Mouse (Mus musculus) E14TG2a.4 (cell line): Measurements from ENCODE around the gene Arhgef16.

ENCODE experiments used
- H3K27me3 ChIP-seq: 2 replicates; pipeline ENCODE4 v1.6.1; 2014; ENCODE audit warnings: low read length, control low read depth; ENCODE audit not compliant: insufficient read depth
- H3K36me3 ChIP-seq: 2 replicates; pipeline ENCODE4 v1.6.1; 2014; ENCODE audit warnings: low read length, control low read depth; ENCODE audit not compliant: insufficient read depth
- H3K4me1 ChIP-seq: replicated peaks from 2 replicates; pipeline ENCODE4 v1.6.1; 2014; ENCODE audit warnings: low read depth, low read length, control low read depth
- H3K4me3 ChIP-seq: replicated peaks from 2 replicates; pipeline ENCODE4 v1.5.1; 2014; ENCODE audit warnings: mild to moderate bottlenecking, low read length
- H3K9me3 ChIP-seq: 2 replicates; pipeline ENCODE4 v1.6.1; 2014; ENCODE audit warnings: low read length, control low read depth
- CTCF ChIP-seq: conservative IDR thresholded peaks from 2 replicates; pipeline ENCODE4 v1.5.1; 2014; ENCODE audit warnings: low read length
- NANOG ChIP-seq: IDR thresholded peaks from 2 replicates; pipeline ENCODE4 v1.6.1; 2014; ENCODE audit warnings: borderline replicate concordance, low read length, mixed read lengths
- POU5F1 ChIP-seq: IDR thresholded peaks from 2 replicates; pipeline ENCODE4 v1.6.1; 2014; ENCODE audit warnings: low read length, borderline replicate concordance

Arhgef16 gene

GRCm38 (mm10) chr4:154301466-154301881 lies at the start of gene Arhgef16:
TSS of gene Arhgef16 (minus strand) at chr4:154301676.
- Histone ChIP-seq H3K36me3 (no peaks in the 10 kb centered on the region), H3K9me3 (no peaks in the 10 kb centered on the region), H3K27me3 (peaks cover 31% of the 10 kb centered on the region), H3K4me1 (peaks cover 39% of the 10 kb centered on the region), H3K4me3 (peak within 1 kb of the TSS; percentile 83)
- TF ChIP-seq POU5F1: no peak
- TF ChIP-seq CTCF: peak; percentile 93

- H3K36me3 ChIP-seq: no peaks in the 10 kb centered on the region
- TF ChIP-seq CTCF: no peak
- TF ChIP-seq POU5F1: no peak
- peaks cover 37% of the 10 kb centered on the region for H3K27me3 ChIP-seq
- H3K4me1 ChIP-seq: peaks cover 31% of the 10 kb centered on the region
- H3K4me3 ChIP-seq: peak overlapping the region; percentile 35; the same call in 1 of the 2 replicates
- peaks cover 3% of the 10 kb centered on the region; the same call in 1 of the 2 replicates for H3K9me3 ChIP-seq
These were observed 46.8 kb upstream of the Arhgef16 start for GRCm38 (mm10) chr4:154348197-154348786.

- H3K27me3 ChIP-seq: peaks cover 50% of the 10 kb centered on the region
- H3K4me3 ChIP-seq: no peak overlapping the region; the same call in 1 of the 2 replicates
- peaks cover 30% of the 10 kb centered on the region for H3K4me1 ChIP-seq
- H3K9me3 ChIP-seq: peaks cover 8% of the 10 kb centered on the region; the same call in 1 of the 2 replicates
- no peaks in the 10 kb centered on the region for H3K36me3 ChIP-seq
- TF ChIP-seq NANOG: no peak
- no peak for TF ChIP-seq CTCF
- TF ChIP-seq POU5F1: no peak
These were observed 45.5 kb upstream of the Arhgef16 start for GRCm38 (mm10) chr4:154346731-154347522.

DNA sequence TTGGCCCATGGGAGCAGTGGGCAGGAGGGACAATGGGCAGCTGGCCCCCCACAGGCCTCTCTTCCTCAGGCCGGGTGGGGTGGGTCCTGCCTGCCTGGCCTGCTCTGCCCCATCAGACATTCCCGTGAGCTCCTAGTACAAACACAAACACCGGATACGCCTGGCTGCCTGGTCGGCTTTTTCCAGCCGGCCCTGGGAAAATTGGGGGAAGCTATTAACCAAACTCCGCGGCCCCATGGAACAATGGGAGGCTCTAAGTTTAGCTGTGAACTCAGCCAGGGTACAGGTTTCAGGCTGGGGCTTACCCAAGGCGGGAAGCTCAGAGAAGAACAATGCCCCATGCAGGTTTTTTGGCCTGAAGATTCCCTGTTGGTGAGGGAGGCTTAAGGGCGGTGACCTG lies 35.2 kb upstream of the Arhgef16 start:
- no peaks in the 10 kb centered on the region for H3K9me3 ChIP-seq
- H3K4me3 ChIP-seq: no peak overlapping the region
- H3K36me3 ChIP-seq: no peaks in the 10 kb centered on the region
- TF ChIP-seq POU5F1: no peak
- no peak for TF ChIP-seq CTCF
- TF ChIP-seq NANOG: no peak
- H3K4me1 ChIP-seq: peaks cover 46% of the 10 kb centered on the region
- peaks cover 93% of the 10 kb centered on the region for H3K27me3 ChIP-seq

DNA sequence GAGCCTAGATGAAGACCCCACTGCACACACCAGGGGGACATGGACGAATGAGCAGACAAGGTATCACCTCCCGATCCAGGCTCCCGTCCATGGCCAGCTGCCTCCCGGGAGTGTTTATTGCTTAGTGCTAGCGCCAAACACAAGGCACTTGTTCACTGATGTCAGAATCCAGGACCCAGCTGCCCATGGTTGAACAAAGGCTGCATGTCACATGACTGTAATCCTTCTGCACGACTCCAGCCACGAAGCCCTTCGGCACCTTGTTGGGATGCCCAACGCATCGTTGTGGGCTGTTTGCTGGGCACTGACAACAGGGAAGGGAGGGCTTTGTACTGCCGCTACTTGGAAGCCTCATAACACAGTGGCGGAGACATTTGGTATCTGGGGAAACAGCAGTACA lies 34.3 kb upstream of the Arhgef16 start, which contains the start of gene B230104I21Rik:
B230104I21Rik (plus strand) TSS at position 367 of the 400 bp plus-strand sequence.
- Histone ChIP-seq H3K4me1 (peaks cover 44% of the 10 kb centered on the region), H3K36me3 (no peaks in the 10 kb centered on the region), H3K4me3 (peak within 1 kb of the TSS; percentile 52), H3K27me3 (peaks cover 84% of the 10 kb centered on the region), H3K9me3 (no peaks in the 10 kb centered on the region)
- TF ChIP-seq CTCF: no peak
- TF ChIP-seq POU5F1: no peak
- TF ChIP-seq NANOG: no peak

- peak overlapping the region; percentile 52 for H3K4me3 ChIP-seq
- H3K9me3 ChIP-seq: no peaks in the 10 kb centered on the region
- no peaks in the 10 kb centered on the region for H3K36me3 ChIP-seq
- H3K27me3 ChIP-seq: peaks cover 75% of the 10 kb centered on the region
- no peak for TF ChIP-seq POU5F1
- TF ChIP-seq CTCF: no peak
- no peak for TF ChIP-seq NANOG
- H3K4me1 ChIP-seq: peaks cover 52% of the 10 kb centered on the region
These were observed 33.4 kb upstream of the Arhgef16 start for GRCm38 (mm10) chr4:154334699-154335402.

GRCm38 (mm10) chr4:154333300-154333699 lies 31.8 kb upstream of the Arhgef16 start:
- H3K27me3 ChIP-seq: peaks cover 59% of the 10 kb centered on the region
- H3K4me3 ChIP-seq: no peak overlapping the region
- H3K4me1 ChIP-seq: peaks cover 65% of the 10 kb centered on the region
- no peaks in the 10 kb centered on the region for H3K36me3 ChIP-seq
- no peaks in the 10 kb centered on the region for H3K9me3 ChIP-seq
- TF ChIP-seq CTCF: no peak
- TF ChIP-seq NANOG: no peak
- TF ChIP-seq POU5F1: no peak

DNA sequence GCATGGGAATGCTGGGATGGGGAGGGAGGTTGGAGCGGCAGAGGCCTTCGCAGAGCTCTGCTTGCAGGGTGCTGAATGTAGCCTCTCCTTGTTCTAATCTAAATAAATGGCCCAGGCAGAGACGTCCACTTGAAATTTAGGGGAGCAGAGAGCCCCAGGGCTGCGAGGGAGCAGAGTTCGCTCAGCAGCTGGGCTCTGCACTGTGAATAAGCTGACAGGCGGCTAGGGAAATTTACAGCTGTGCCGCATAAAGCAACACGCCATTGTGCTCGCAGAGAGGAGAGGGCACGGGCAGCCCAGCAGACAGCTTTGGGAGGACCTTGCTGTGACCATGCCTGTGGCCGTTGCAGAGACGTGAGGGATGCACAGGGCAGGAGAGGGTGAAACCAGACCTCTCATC lies 29.8 kb upstream of the Arhgef16 start:
- Histone ChIP-seq H3K36me3 (no peaks in the 10 kb centered on the region), H3K27me3 (peaks cover 55% of the 10 kb centered on the region), H3K4me1 (peaks cover 57% of the 10 kb centered on the region), H3K9me3 (no peaks in the 10 kb centered on the region), H3K4me3 (no peak overlapping the region; the same call in 1 of the 2 replicates)
- TF ChIP-seq POU5F1: no peak
- TF ChIP-seq NANOG: no peak
- TF ChIP-seq CTCF: no peak
